Mouse (Mus musculus): ENCODE measurements at regions not wholly inside any gene's neighbourhood (a gene's known extent, or its start where the extent isn't known, plus 50 kb on each side); places are given as distances from the start of the nearest gene placed in this dataset.
"Not testable (repeated sequence)": the region's sequence is repeated elsewhere in the genome, so short reads cannot be mapped to it uniquely, and the experiment has no call there.

- no peak for DNase-seq (ENCODE audit: low spot score)
These were observed 199.0 kb downstream of the Fam43a start for GRCm38 (mm10) chr16:30798536-30798935.

GRCm38 (mm10) chr16:30799699-30800483, 200.4 kb downstream of the Fam43a start:
- DNase-seq (ENCODE audit: low spot score): no peak

- DNase-seq (ENCODE audit: low spot score): no peak
These were observed 204.5 kb downstream of the Fam43a start for GRCm38 (mm10) chr16:30804018-30804417.

- not testable (repeated sequence) for DNase-seq (ENCODE audit: low spot score)
These were observed 206.7 kb downstream of the Fam43a start for GRCm38 (mm10) chr16:30806206-30806605.

- DNase-seq (ENCODE audit: low spot score): no peak
These were observed 219.1 kb downstream of the Fam43a start for GRCm38 (mm10) chr16:30818541-30819120.

- no peak for DNase-seq (ENCODE audit: low spot score)
These were observed 219.8 kb downstream of the Fam43a start for GRCm38 (mm10) chr16:30819342-30819741.

GRCm38 (mm10) chr16:30820234-30820633, 220.7 kb downstream of the Fam43a start:
- no peak for DNase-seq (ENCODE audit: low spot score)

- DNase-seq (ENCODE audit: low spot score): no peak
These were observed 221.2 kb downstream of the Fam43a start for GRCm38 (mm10) chr16:30820761-30821160.

- peak; percentile 52 for DNase-seq (ENCODE audit: low spot score)
These were observed 221.8 kb downstream of the Fam43a start for GRCm38 (mm10) chr16:30821191-30821910.

- DNase-seq (ENCODE audit: low spot score): peak; percentile 56
These were observed 222.5 kb downstream of the Fam43a start for GRCm38 (mm10) chr16:30821911-30822578.

GRCm38 (mm10) chr16:30826128-30826527, 226.6 kb downstream of the Fam43a start:
- no peak for DNase-seq (ENCODE audit: low spot score)

- DNase-seq (ENCODE audit: low spot score): peak; percentile 27
These were observed 228.5 kb downstream of the Fam43a start for GRCm38 (mm10) chr16:30827901-30828608.

GRCm38 (mm10) chr16:30834561-30834960, 235.0 kb downstream of the Fam43a start:
- no peak for DNase-seq (ENCODE audit: low spot score)

- DNase-seq (ENCODE audit: low spot score): no peak
These were observed 236.2 kb downstream of the Fam43a start for GRCm38 (mm10) chr16:30835678-30836077.

GRCm38 (mm10) chr16:30842831-30843230, 238.4 kb downstream of the Xxylt1 start:
- DNase-seq (ENCODE audit: low spot score): no peak

- no peak for DNase-seq (ENCODE audit: low spot score)
These were observed 228.6 kb downstream of the Xxylt1 start for GRCm38 (mm10) chr16:30852595-30852994.

GRCm38 (mm10) chr16:30854716-30855115, 226.5 kb downstream of the Xxylt1 start:
- DNase-seq (ENCODE audit: low spot score): no peak

GRCm38 (mm10) chr16:30857656-30858055, 223.6 kb downstream of the Xxylt1 start:
- no peak for DNase-seq (ENCODE audit: low spot score)

GRCm38 (mm10) chr16:30869136-30869909, 211.9 kb downstream of the Xxylt1 start:
- no peak for DNase-seq (ENCODE audit: low spot score)

- DNase-seq (ENCODE audit: low spot score): peak; percentile 22
These were observed 211.1 kb downstream of the Xxylt1 start for GRCm38 (mm10) chr16:30870110-30870509.

GRCm38 (mm10) chr16:30870676-30871075, 210.6 kb downstream of the Xxylt1 start:
- no peak for DNase-seq (ENCODE audit: low spot score)

Data from ovary, postnatal 14 days (tissue).